Mouse (Mus musculus): ENCODE results near the gene Atp2b4. TPM values are rescaled to one million over a fixed set of nuclear protein-coding genes. Genes with fewer than 3 reads are reported as not detected.

Gene Atp2b4
- total RNA-seq, 2 experiments from 2014 or later, result 7.1 to 11.6 TPM

DNA sequence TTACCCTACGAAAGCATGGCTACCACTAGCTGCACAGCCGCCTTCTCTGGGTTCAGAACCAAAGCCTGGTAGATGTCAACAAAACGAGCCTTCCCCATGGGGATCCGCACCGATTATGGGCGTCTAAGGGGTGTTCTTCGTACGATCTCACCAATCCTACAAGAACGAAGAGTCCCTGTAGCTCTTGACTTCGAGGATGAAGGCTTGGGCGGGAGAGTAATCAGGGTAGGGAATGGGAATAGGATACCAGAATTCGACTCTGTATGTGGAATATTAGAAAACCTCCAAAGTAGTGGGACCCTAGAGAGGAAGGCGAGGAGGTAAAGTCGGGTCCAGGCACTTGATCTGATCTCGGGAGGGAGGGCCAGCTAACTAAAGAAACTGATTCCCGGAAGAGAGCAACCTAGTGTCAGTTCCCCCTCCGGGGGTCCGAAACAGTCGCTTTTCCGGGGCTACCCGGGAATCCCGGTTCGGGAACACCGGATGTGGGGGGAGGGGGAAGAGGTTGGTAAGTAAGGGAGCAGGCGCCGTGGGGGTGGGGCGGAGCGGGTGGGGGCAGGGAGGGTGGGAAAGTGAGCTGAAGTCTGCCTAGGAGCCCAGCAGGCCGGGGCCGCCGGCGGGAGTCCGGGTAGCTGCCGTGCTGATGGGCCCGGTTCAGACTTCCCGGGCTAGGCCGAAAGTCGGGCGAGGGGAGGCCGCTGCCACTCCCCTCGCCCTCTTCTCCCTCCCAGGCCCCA lies 140.2 kb downstream of the Atp2b4 start, which contains the start of gene Zbed6:
Gene Zbed6 (minus strand): TSS at position 420 of the 737 bp plus-strand sequence.
- DNase-seq (ENCODE audit: low spot score), result peak; percentile 62

DNA sequence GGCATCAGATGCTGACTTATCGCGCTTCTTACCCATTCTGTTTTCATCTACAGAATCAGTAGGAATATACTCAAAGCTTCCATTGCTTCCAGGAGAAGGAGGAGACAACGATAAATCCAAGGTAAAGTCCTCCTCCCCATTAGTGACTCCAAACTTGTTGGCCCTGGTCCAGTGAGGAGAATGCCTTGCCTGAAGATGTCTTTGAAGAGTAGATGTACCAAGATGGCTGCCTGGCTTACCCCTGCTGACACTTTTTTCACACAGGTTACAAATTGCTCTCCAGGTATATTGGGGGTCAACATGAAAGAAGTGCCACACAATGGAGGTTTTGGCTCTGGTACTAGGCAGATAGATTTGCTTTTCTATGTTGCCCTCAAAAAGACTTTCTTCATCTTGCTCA lies 142.0 kb downstream of the Atp2b4 start:
- no peak for DNase-seq (ENCODE audit: low spot score)

DNA sequence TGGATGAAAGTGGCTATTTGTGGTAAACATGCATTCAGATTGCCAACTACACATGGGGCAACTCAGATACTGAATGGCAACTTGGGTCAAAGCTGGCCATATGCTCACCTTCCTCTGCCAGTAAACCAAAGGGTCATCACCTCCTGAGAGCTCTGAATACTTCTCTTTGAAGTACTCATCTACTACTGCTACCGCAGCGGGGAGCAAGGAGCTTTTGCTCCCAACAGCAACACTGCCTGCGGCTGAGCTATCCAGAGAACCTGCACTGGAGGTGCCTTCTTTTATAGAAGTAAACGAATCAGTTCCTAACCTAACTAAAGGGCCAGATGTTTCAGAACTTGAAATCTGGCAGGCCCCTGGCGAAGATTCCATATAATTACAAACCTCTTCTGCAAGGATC lies 144.0 kb downstream of the Atp2b4 start:
- DNase-seq (ENCODE audit: low spot score), result no peak

DNA sequence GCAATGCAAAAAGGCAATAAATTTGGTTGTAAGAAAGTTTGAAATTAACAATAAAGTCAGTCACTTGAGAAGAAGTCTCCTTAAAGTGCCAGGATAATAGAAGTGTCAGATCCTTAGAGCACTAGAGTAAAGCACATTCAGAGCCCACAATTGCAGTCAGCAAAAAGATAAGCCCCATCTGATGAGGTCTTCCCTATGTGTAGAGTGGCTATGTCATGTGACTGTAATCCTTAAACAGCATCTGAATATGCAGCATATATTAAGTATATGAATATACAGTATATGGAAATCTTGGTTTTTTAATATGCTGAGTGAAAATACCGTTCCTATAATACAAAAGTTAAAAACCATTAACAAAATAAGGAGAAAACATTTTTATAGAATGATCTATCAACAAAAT lies 147.8 kb downstream of the Atp2b4 start:
- DNase-seq (ENCODE audit: low spot score), result no peak

DNA sequence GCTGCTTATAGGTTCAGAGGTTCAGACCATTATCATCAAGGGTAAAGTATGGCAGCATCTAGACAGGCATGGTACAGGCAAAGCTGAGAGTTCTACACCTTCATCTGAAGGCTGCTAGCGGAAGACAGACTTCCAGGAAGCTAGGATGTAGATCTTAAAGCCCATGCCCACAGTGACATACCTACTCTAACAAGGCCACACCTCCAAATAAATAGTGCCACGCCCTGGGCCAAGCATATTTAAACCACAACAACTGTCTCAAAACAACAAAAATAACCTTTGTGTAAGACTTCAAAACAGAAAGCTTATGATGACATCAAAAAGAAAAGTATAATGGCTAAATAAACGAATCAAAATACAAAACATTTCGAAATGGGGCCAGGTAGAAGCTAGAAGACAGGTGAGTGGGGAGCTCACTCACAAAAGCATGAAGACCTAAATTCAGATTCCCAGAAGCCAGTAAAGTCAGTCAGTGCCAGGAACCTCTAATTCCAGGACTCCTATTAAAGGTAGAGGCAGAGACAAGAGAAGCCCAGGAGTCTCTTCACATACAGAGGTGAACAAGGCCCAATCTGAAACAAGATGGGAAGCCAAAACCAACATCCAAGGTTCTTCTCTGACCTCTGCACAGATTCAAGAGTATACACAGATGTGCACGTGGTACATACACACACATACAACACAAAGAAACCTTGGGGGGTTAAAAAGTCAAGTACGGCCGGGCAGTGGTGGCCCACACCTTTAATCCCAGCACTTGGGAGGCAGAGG lies 150.4 kb downstream of the Atp2b4 start:
- no peak for DNase-seq (ENCODE audit: low spot score)

Small RNA genes lying within 50 kb of the gene (microRNA-seq; reads per million reads assigned to microRNA genes)
- not detected for gene Mir6903

Other genes starting within 250 kb of the Atp2b4 start
- 10 to 100 TPM; 41.4 to 45.8 TPM for gene Snrpe, start 190.8 kb downstream of the Atp2b4 start, total RNA-seq (2021)
- 1 to 10 TPM; 4.8 to 6.1 TPM for gene Zbed6, start 140.2 kb downstream of the Atp2b4 start, total RNA-seq (2021)
- gene Gm38394, start 139.7 kb downstream of the Atp2b4 start, total RNA-seq (2021), result 10 to 100 TPM; 25.6 to 26.2 TPM
- gene Lax1, start 110.9 kb downstream of the Atp2b4 start, total RNA-seq (2021), result not detected
- under 1 TPM in 1 of 2 experiments, not detected in 1; 0.19 TPM for gene Optc, start 107.0 kb upstream of the Atp2b4 start, total RNA-seq (2021)
- gene Prelp, start 120.4 kb upstream of the Atp2b4 start, total RNA-seq (2021), result 10 to 100 TPM; 17.6 to 37.2 TPM
- gene Fmod, start 236.2 kb upstream of the Atp2b4 start, total RNA-seq (2021), result 100 to 1,000 TPM in 1 of 2 experiments, 10 to 100 TPM in 1; 41.0 to 107 TPM

All from gastrocnemius, adult 18-20 months (tissue).